Mouse (Mus musculus) neutrophil, adult 5-6 weeks (primary cell): Measurements from ENCODE around the gene Art4. TPM values are rescaled to one million over a fixed set of nuclear protein-coding genes. Genes with fewer than 3 reads are reported as not detected.
"Not testable (repeated sequence)": the region's sequence is repeated elsewhere in the genome, so short reads cannot be mapped to it uniquely, and the experiment has no call there.

Experiments
- ATAC-seq: fragments of 151-379, 151-347 bp; 2 replicates; pipeline ENCODE4 v1.8.0; 2017; ENCODE audit warnings: mild to moderate bottlenecking, moderate TSS enrichment; ENCODE audit not compliant: insufficient number of reproducible peaks, poor library complexity, low FRiP score, severe bottlenecking; ENCODE audit errors: extremely low read depth
- total RNA-seq: library from RNA; stranded (forward); fragments of 200-1000 nt; gene quantifications from 2 replicates; pipeline ENCODE4 v1.2.3, GENCODE M21; 2017

Gene Art4
- 1.9 and 2.8 TPM in 2 replicates for total RNA-seq

DNA sequence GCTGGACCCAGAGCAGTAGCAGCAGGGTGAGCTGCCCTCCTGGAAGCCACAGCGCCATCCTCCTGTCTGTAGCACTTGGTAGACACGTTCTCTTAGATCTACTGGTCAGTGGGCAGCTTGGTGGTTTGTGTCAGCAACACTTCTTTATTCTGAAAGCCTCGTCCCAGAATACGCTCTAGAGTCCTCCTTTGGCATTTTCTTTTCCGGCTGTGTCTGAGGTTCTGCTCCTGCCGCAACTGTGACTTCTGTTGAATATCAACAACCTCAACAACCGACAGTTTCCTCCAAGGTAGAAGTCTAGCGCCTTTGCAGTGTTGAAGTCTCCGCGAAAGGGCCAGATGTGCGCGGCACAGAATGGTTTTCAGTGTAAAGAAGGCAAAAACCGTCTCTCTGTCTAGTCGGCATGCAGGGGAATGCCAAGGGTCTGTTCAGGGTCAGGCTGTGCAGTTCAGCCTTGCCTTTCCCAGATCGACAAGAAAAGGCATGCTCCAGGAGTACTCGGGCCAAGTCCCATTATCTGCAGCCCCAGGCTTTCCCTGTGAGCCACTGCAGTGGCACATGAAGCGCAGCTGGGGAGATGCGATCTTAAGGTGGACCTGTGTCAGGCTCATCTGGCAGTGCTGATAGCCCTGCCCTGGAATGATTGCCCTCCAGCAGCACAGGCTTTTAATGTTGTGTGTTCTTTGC is at the start of gene Art4:
Gene Art4, minus strand, starts transcription at position 548 of the 687 bp plus-strand sequence.
- no peak for ATAC-seq

DNA sequence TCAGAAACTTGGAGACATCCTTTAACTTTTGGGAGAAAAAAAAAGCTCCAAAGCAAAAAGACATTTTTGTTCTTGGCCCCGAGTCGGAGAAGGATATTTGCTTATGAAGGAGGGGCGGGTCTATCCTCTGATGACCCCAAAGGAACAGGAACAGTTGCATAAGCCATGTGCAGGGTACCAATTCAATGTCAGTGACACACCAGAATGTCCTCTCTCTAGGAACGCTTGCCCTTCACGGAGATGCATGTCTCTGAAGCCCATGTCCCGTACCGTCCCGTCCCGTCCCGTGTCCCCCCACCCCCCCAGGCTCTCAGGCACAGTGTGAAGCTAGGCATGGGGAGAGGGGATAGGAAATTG is 49.4 kb upstream of the Art4 start:
- ATAC-seq, result no peak

- ATAC-seq, result no peak
Observed at GRCm38 (mm10) chr6:136906283-136906936, 48.9 kb upstream of the Art4 start.

- no peak for ATAC-seq
Observed at GRCm38 (mm10) chr6:136903885-136904470, 46.4 kb upstream of the Art4 start.

GRCm38 (mm10) chr6:136902527-136902926 is 45.0 kb upstream of the Art4 start:
- ATAC-seq, result no peak

- ATAC-seq, result no peak
Observed at GRCm38 (mm10) chr6:136901010-136901409, 43.5 kb upstream of the Art4 start.

DNA sequence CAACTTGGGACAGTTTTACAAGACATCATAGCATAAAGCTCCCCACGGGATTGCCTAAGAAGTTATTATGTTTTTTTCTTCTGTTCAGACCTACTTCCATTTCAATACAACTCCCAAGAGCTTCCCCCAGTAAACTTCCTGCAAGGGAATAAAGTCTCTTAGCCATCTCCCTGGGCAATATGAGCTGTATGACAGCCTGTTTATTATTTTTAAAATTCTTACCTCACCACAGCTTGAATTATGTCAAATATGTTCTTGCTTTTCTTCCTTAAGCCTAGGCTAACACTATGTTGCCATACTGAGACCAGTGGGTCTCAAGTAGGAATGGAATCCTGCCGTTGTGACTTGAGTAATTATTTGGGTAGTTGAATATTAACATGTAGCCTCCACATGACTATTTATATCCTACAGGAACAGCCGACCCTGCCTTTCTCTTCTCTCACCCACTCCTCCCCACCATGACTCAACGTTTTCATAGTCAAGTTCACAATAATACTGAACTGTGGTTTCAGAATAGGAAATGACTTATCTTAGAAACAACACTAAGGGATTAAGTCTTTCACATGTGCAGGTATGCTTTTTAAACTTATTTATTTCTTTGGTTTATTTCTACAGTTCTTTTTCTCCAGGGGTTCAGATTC is 43.0 kb upstream of the Art4 start:
- ATAC-seq, result no peak

- ATAC-seq, result 0 out of 2 replicates have a peak, but pooled peaks have one; percentile 41
Observed at GRCm38 (mm10) chr6:136898954-136899353, 41.4 kb upstream of the Art4 start.

DNA sequence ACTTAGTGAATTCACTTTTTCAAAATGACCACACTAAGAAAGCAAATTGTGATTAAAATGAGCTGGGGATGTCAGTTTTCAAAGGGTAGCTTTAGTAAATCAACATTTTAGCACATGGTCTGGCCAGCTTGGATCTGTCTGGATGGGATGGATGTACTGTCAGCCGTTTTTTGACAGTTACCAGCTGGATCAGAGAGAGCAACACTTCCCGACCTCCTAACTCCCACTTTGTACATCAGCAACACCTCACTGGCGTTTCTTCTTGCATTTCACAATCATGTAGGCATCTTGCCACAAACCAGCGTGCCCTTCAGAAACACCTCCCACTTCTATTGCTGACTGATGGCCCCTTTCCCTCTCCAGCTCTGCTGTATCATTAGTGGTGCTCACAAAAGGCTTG is 40.7 kb upstream of the Art4 start:
- no peak for ATAC-seq

- ATAC-seq, result no peak
Observed at GRCm38 (mm10) chr6:136897789-136898188, 40.3 kb upstream of the Art4 start.

DNA sequence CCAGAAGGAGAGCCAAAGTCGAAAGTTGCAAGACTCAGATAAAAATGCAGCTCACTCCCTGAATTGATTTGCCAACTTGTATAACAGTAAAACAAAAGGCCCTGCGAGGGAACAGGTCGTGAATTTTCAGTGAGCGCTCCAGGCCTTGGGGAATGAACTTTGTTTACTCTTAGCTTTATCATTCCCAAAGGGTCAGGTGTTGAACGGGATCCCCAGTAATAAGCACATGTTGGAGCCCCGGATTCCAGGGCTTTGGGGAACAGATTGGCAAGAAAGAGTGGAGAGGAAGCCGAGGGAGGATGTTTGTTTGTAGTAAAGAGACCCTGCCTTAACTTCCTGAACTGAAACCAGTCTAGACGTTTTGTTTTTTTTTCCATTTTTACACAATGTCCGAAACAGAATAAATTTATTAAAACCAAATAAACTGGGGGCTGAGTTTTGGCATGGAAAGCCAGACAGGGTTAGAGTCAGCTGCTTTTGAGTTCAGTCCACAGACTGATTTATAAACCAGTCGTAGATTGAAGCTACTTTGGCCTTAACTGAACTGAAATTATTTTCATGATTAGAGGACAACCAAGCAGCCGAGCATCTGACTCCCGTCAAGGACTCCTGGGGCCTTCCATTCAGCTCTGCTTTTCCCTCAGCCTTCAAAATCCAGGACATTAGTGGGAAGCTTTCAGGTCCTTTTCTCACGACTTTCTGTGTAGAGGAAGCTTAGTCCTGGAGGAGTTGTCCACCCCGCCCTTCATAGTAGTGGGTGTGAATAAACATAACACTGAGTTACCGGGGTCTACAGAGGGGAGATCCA is 37.2 kb upstream of the Art4 start:
- no peak for ATAC-seq

GRCm38 (mm10) chr6:136892002-136892401 is 34.5 kb upstream of the Art4 start:
- no peak for ATAC-seq

DNA sequence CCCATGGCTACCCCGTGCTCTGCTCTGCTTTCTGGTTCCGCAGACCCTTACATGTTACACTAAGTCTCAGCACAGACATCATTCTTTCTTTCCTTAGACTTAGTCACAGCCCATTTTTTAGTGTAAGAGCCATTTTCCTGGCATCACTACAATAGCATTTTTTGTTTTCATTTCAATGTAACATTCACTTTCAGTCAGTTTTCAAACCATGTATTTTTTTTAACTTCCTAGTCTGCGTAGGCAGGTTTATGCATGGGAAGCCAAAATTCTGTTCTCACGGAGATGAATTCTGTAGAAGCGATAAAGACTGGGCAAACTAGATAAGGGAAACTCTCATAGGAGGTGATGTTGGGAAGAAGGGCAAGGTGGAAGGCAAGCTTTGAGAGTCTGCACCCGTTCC is 32.0 kb upstream of the Art4 start:
- ATAC-seq, result no peak

DNA sequence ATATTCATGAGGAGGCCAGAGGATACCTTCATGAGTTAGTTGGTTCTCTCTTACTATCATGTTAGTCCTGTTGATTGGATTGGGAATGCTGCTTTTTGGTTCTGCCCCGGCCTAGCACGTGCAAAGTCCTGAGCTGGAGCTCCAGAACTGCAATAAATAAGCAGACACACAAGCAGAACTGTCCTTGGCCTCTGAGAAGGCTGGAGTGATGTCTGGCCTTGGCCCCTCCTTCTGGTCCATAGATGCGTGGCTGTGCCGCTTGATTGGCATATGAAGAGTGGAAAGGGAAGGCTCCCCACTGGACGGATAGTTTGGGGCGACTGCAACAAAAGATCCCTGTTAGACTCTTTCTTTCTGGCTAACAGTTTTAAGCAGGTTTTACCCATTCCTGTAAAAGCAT is 31.5 kb upstream of the Art4 start:
- no peak for ATAC-seq

- no peak for ATAC-seq
Observed at GRCm38 (mm10) chr6:136887854-136888253, 30.3 kb upstream of the Art4 start.

- not testable (repeated sequence) for ATAC-seq
Observed at GRCm38 (mm10) chr6:136884766-136885165, 27.2 kb upstream of the Art4 start.

- no peak for ATAC-seq
Observed at GRCm38 (mm10) chr6:136883961-136884360, 26.4 kb upstream of the Art4 start.

GRCm38 (mm10) chr6:136883431-136883915 is 25.9 kb upstream of the Art4 start:
- no peak for ATAC-seq

DNA sequence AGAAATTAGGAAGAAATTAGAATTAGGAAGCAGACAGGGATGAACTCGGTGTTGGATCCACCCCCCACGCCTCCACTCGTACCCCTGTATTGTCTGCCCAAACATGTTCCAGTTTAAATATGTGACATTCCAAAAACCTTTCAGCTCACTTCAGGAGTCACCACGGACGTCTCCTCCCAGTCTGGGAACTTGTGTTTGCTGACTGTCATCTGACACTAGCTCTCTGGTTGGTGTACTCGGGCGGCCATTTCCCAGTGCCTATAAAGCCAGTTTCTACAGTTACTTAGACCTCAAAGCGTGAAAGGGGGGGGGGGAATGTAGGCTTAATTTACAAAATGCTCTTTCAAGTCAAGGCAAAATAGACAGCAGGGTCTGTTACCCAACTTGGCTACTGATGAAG is 24.1 kb upstream of the Art4 start:
- no peak for ATAC-seq
